Mouse (Mus musculus) stomach, embryonic 16.5 days (tissue): ENCODE data around the gene Patj. TPM values are rescaled to one million over a fixed set of nuclear protein-coding genes. Genes with fewer than 3 reads are reported as not detected.

Experiments
- ATAC-seq: fragments of 200-750 bp; cut with Nextera tagmentation; 2 replicates; pipeline ENCODE4 v1.8.0; 2017; ENCODE audit warnings: moderate number of reproducible peaks, moderate TSS enrichment; ENCODE audit not compliant: insufficient read depth, low FRiP score
- H3K27ac ChIP-seq: fragments of 300-500 bp; sonication (generic); 2 replicates; pipeline ENCODE4 v1.5.1; 2014; ENCODE audit warnings: low read length
- H3K27me3 ChIP-seq: fragments of 300-500 bp; sonication (generic); 2 replicates; pipeline ENCODE4 v1.6.1; 2014; ENCODE audit warnings: low read length, control low read depth, mixed read lengths; ENCODE audit not compliant: control insufficient read depth, insufficient read depth
- H3K36me3 ChIP-seq: fragments of 300-500 bp; sonication (generic); 2 replicates; pipeline ENCODE4 v1.6.1; 2014; ENCODE audit warnings: low read length; ENCODE audit not compliant: control insufficient read depth, insufficient read depth
- H3K4me1 ChIP-seq: fragments of 300-500 bp; sonication (generic); 2 replicates; pipeline ENCODE4 v1.6.1; 2014; ENCODE audit warnings: low read length, control low read depth, mixed read lengths; ENCODE audit not compliant: control insufficient read depth, insufficient read depth
- H3K4me2 ChIP-seq: fragments of 300-500 bp; sonication (generic); 2 replicates; pipeline ENCODE4 v1.6.1; 2014; ENCODE audit warnings: low read depth, low read length, mixed read lengths
- H3K4me3 ChIP-seq: fragments of 300-500 bp; sonication (generic); replicated peaks from 2 replicates; pipeline ENCODE4 v1.5.1; 2014; ENCODE audit warnings: mild to moderate bottlenecking, low read length
- H3K9ac ChIP-seq: fragments of 300-500 bp; sonication (generic); 2 replicates; pipeline ENCODE4 v1.6.1; 2014; ENCODE audit warnings: low read length
- H3K9me3 ChIP-seq: fragments of 300-500 bp; sonication (generic); replicated peaks from 2 replicates; pipeline ENCODE4 v1.6.1; 2016; ENCODE audit warnings: low read length, control low read depth; ENCODE audit not compliant: control insufficient read depth
- WGBS: fragments of 180-500 bp; shearing (Covaris S2); extraction: QIAGEN DNeasy Blood & Tissue Kit; methylation state at CpG from one replicate; pipeline ENCODE4 v1.1.7; 2014; 5-methylcytosine and 5-hydroxymethylcytosine counted together
- polyA plus RNA-seq: library from polyadenylated mRNA; unstranded; fragments of >200 nt; fragmentation: Nextera tagmentation; extraction: Ambion mirVana; gene quantifications from 2 replicates; pipeline ENCODE4 v1.2.1, GENCODE M21; 2015

Gene Patj
- polyA plus RNA-seq, 1 experiment from 2014 or later: 19.0 TPM

GRCm38 (mm10) chr4:98439261-98440005 is 43.8 kb downstream of the Patj start:
- 82% methylated on average over 8 of the region's 8 CpGs for WGBS
- H3K4me1 ChIP-seq: no peaks in the 10 kb centered on the region

GRCm38 (mm10) chr4:98441248-98441647 is 45.7 kb downstream of the Patj start:
- Histone ChIP-seq H3K9ac (no peak overlapping the region), H3K9me3 (no peaks in the 10 kb centered on the region), H3K27me3 (no peaks in the 10 kb centered on the region), H3K4me1 (no peaks in the 10 kb centered on the region), H3K36me3 (no peaks in the 10 kb centered on the region), H3K4me3 (no peak overlapping the region), H3K27ac (no peak overlapping the region), H3K4me2 (no peak overlapping the region)
- WGBS: 51% methylated on average over 3 of the region's 3 CpGs
- no peak for ATAC-seq

More at GRCm38 (mm10) chr4:98439261-98440005, 43.8 kb downstream of the Patj start:
- Histone ChIP-seq H3K4me3 (no peak overlapping the region), H3K9me3 (no peaks in the 10 kb centered on the region), H3K4me2 (no peak overlapping the region), H3K9ac (no peak overlapping the region), H3K27ac (no peak overlapping the region), H3K27me3 (no peaks in the 10 kb centered on the region), H3K36me3 (no peaks in the 10 kb centered on the region)
- ATAC-seq: no peak

- H3K9ac ChIP-seq: no peak overlapping the region
- no peaks in the 10 kb centered on the region for H3K36me3 ChIP-seq
- H3K4me1 ChIP-seq: no peaks in the 10 kb centered on the region
- H3K4me3 ChIP-seq: no peak overlapping the region
- H3K4me2 ChIP-seq: no peak overlapping the region
- no peak overlapping the region for H3K27ac ChIP-seq
- H3K9me3 ChIP-seq: no peaks in the 10 kb centered on the region
- WGBS: 84% methylated on average over 10 of the region's 10 CpGs
- ATAC-seq: no peak
- H3K27me3 ChIP-seq: no peaks in the 10 kb centered on the region
These were observed 49.0 kb downstream of the Patj start for GRCm38 (mm10) chr4:98444437-98445139.

GRCm38 (mm10) chr4:98449564-98450263 is 54.1 kb downstream of the Patj start:
- H3K4me3 ChIP-seq: no peak overlapping the region
- no peaks in the 10 kb centered on the region for H3K27me3 ChIP-seq
- peak; percentile 37; the same call in 1 of the 2 replicates for ATAC-seq
- H3K27ac ChIP-seq: no peak overlapping the region
- H3K4me2 ChIP-seq: no peak overlapping the region
- no peaks in the 10 kb centered on the region for H3K36me3 ChIP-seq
- no peak overlapping the region for H3K9ac ChIP-seq
- no peaks in the 10 kb centered on the region for H3K9me3 ChIP-seq
- WGBS: 59% methylated on average over 4 of the region's 4 CpGs
- H3K4me1 ChIP-seq: peaks cover 11% of the 10 kb centered on the region; the same call in 1 of the 2 replicates

GRCm38 (mm10) chr4:98450308-98450707 is 54.7 kb downstream of the Patj start:
- ATAC-seq: peak; percentile 21; the same call in 1 of the 2 replicates
- H3K27me3 ChIP-seq: no peaks in the 10 kb centered on the region
- no peak overlapping the region for H3K4me2 ChIP-seq
- H3K4me1 ChIP-seq: peaks cover 11% of the 10 kb centered on the region; the same call in 1 of the 2 replicates
- H3K9me3 ChIP-seq: no peaks in the 10 kb centered on the region
- H3K4me3 ChIP-seq: no peak overlapping the region
- 46% methylated on average over 11 of the region's 11 CpGs for WGBS
- no peaks in the 10 kb centered on the region for H3K36me3 ChIP-seq
- no peak overlapping the region for H3K27ac ChIP-seq
- H3K9ac ChIP-seq: no peak overlapping the region

GRCm38 (mm10) chr4:98450829-98451228 is 55.2 kb downstream of the Patj start:
- Histone ChIP-seq H3K36me3 (no peaks in the 10 kb centered on the region), H3K27me3 (no peaks in the 10 kb centered on the region), H3K4me3 (no peak overlapping the region), H3K27ac (no peak overlapping the region), H3K9ac (no peak overlapping the region), H3K9me3 (no peaks in the 10 kb centered on the region), H3K4me2 (no peak overlapping the region), H3K4me1 (peaks cover 11% of the 10 kb centered on the region; the same call in 1 of the 2 replicates)
- ATAC-seq: no peak
- WGBS: 58% methylated on average over 5 of the region's 5 CpGs

- no peak for ATAC-seq
- no peaks in the 10 kb centered on the region for H3K36me3 ChIP-seq
- H3K4me3 ChIP-seq: no peak overlapping the region
- H3K27ac ChIP-seq: no peak overlapping the region
- no peak overlapping the region for H3K9ac ChIP-seq
- no peak overlapping the region for H3K4me2 ChIP-seq
- WGBS: 49% methylated on average over 3 of the region's 3 CpGs
- H3K9me3 ChIP-seq: no peaks in the 10 kb centered on the region
- H3K4me1 ChIP-seq: peaks cover 11% of the 10 kb centered on the region; the same call in 1 of the 2 replicates
- H3K27me3 ChIP-seq: no peaks in the 10 kb centered on the region
These were observed 55.7 kb downstream of the Patj start for GRCm38 (mm10) chr4:98451259-98451658.

- peaks cover 11% of the 10 kb centered on the region; the same call in 1 of the 2 replicates for H3K4me1 ChIP-seq
- no peak overlapping the region for H3K4me2 ChIP-seq
- WGBS: 89% methylated on average over 2 of the region's 2 CpGs
- H3K27ac ChIP-seq: no peak overlapping the region
- no peak for ATAC-seq
- H3K27me3 ChIP-seq: no peaks in the 10 kb centered on the region
- H3K36me3 ChIP-seq: no peaks in the 10 kb centered on the region
- no peaks in the 10 kb centered on the region for H3K9me3 ChIP-seq
- H3K9ac ChIP-seq: no peak overlapping the region
- no peak overlapping the region for H3K4me3 ChIP-seq
These were observed 57.1 kb downstream of the Patj start for GRCm38 (mm10) chr4:98452725-98453124.

GRCm38 (mm10) chr4:98453231-98453630 is 57.6 kb downstream of the Patj start:
- Histone ChIP-seq H3K4me3 (no peak overlapping the region), H3K4me2 (no peak overlapping the region), H3K27me3 (no peaks in the 10 kb centered on the region), H3K27ac (no peak overlapping the region), H3K9me3 (no peaks in the 10 kb centered on the region), H3K4me1 (peaks cover 11% of the 10 kb centered on the region; the same call in 1 of the 2 replicates), H3K36me3 (no peaks in the 10 kb centered on the region), H3K9ac (no peak overlapping the region)
- no peak for ATAC-seq
- 78% methylated on average over 5 of the region's 5 CpGs for WGBS
